Mouse (Mus musculus): ENCODE results near the gene Abcb9.

Gene Abcb9

DNA sequence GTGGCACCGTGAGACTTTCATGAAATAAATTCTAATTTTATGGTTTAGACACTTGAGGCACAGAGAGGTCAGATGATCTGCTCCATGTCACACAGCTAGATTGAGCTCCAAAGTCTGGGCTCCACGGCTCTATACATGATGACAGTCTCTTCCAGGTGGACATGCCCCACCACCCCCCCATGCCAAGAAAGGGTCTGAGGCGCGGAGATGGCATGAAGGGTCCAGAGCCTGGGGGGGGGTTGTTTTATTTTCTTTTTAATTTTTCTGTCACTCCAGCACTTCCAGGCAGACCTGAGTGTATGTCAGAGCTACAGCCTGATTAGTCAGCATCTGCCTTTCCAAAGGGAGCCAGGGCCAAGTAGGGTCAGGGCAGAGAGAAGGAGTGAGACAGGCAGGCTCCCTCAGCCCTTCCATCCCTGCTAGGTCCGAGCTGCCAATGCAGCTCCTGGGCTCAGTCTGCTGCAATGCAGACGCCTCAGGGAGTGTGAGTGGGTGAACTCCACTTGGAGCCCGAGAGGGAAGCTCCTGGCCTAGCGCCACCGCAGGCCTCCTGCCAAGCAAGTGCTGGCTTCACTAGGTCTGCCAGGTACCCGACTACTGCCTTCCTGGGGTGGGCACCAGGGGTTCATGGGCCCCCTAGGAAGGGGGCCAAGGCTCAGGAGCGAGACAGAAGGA is 2.3 kb downstream of the Abcb9 start:
- DNase-seq, result peak; percentile 67

GRCm38 (mm10) chr5:124091951-124092406 is 3.6 kb downstream of the Abcb9 start:
- DNase-seq, result peak; percentile 40

DNA sequence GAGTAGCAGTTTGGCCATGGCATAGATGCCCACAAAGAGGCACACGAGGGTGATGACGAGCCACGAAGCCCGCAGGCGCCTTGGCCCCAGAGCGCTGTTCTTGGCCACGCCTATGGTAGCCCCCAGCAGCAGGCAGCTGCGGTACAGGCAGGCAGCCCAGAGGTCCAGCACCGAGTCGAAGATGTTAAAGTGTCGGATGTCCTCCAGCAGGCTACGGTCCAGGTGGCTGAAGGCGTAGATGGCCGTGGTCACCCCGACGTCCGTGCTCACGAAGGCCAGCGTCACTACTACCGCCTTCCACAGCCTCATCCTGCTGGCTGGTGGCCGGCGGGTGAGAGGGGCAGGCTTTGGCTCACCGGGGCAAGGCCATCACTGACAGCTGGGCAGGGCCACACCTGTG is 5.7 kb downstream of the Abcb9 start:
- no peak for DNase-seq

GRCm38 (mm10) chr5:124086876-124087275 is 8.7 kb downstream of the Abcb9 start:
- DNase-seq, result no peak

GRCm38 (mm10) chr5:124085513-124085912 is 10.1 kb downstream of the Abcb9 start:
- no peak for DNase-seq

DNA sequence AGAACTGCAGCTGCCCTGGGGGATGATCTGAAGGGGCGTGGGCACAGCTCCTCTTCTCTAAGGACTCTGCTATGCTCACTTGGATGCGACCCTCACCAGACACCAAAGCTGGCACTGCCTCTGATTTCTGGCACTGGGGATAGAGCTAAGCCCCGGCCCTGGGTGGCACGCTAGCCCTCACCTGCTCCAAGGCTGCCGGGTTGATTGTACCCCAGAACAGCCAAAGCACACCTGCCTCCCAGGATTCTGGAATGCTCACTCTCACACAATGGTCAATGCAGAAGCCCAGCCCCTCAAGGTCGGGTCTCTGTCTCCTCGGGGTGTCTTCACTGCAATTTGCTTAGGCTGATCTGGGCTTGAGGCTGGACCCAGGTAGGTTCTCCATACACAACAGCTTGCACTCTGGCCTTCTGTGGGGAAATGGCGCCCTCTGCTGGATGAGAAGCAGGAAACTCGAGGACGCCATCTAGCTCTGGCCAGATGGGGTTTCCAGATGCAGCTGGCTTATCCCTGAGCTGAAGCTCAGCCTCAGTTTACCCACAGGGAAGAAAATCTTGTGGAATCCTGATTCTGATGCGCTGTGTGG is 10.9 kb downstream of the Abcb9 start:
- peak; percentile 90 for DNase-seq

- peak; percentile 26 for DNase-seq
These were observed 11.6 kb downstream of the Abcb9 start for GRCm38 (mm10) chr5:124083850-124084587.

GRCm38 (mm10) chr5:124082941-124083688 is 12.5 kb downstream of the Abcb9 start:
- DNase-seq, result no peak

DNA sequence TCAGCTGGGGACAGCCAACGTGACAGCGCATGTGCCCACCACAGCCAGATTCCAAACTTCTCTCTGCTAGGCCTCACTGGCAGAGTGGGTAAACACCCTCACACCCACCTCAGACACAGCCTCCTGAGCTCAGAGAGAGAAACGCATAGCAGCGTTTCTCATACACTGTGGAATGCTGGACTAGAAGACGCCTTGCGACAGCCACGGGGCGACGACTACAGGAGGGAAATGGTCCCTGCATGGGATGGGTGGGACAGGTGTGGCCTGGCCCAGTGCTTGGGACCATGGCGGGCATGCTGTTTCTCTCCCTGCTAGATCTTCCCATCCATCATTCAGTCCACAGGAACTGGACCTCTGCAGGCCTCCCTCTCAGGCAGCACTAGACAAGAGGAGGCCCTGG is 13.2 kb downstream of the Abcb9 start:
- DNase-seq, result no peak

GRCm38 (mm10) chr5:124079880-124080279 is 15.7 kb downstream of the Abcb9 start:
- DNase-seq, result no peak

DNA sequence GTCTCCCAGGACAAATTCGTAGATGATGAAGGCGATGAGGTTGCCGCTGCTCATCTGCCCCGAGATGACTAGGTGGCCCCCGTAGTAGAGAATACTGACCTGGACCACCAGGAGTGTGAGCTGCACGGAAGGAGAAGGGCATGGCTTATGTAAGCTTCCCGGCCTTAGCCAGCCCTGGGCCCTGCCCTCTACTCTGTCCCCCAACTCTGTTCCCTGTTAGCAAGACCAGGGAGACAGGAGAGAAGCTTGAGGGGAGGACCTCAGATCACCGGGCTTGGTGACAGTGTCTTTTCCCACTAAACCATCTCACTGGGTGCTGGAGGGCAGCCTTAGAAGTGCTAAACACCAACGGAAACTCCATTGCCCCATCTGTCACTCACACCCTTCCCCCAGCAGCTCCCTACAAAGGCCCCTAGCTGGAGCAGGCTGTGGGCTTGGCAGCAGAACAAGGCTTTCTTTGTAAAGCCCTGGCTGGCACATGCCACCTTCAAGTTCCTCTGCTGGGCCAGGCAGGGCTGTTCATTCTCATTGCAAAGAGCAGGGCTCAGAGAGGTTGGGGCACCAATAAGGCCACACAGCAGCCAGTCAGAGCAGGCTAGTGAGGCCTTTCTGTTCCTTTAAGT is 16.7 kb downstream of the Abcb9 start:
- no peak for DNase-seq

DNA sequence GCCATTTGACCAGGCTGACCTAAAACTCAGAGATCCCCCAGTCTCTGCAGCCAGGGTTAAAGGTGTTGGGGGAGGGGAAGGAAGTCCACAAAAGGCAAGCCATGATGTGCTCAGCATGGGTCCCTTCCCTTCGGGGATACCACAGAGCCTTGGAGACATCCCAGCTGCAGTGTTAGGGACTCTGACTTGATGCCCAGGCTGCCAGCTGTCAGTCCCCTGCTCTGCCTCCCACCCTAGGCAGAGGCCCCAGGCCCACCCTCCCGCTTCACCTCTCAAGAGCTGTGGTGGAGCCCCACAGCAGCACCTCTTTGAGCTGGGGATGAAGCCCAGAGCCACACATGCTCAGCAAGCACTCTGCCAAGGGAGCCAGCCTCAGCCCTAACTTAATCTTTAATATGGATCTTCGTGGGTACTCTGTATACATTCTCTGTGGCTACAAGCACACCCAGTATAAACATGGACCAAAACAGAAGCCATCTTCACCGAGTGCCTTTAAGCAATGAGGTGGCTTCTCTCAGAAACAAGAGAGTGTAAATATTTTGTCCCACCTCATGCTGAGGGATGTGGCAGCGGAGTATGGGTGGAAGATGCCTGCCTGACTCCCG is 17.6 kb downstream of the Abcb9 start:
- no peak for DNase-seq

GRCm38 (mm10) chr5:124077241-124077640 is 18.4 kb downstream of the Abcb9 start:
- no peak for DNase-seq

DNA sequence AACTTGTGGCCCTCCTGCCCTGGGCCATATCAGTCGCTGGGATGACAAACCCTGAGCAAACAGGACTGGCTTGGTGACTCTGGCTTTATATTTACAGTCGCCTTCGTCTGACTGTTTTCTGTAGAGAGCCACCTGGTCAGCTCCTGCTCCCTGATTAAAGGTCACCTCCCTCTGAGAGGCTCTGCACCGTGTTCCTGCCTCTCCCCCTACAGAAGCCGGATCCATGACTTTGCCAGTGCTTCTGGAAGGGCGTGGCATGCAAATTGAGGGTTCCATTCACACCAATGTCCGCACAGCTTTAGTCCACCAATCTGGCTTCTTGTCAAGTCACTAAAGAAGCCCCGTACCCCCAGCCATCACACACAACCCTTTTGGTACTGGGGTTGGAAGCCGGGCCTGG is 19.0 kb downstream of the Abcb9 start:
- no peak for DNase-seq

GRCm38 (mm10) chr5:124075716-124076115 is 19.9 kb downstream of the Abcb9 start:
- no peak for DNase-seq

DNA sequence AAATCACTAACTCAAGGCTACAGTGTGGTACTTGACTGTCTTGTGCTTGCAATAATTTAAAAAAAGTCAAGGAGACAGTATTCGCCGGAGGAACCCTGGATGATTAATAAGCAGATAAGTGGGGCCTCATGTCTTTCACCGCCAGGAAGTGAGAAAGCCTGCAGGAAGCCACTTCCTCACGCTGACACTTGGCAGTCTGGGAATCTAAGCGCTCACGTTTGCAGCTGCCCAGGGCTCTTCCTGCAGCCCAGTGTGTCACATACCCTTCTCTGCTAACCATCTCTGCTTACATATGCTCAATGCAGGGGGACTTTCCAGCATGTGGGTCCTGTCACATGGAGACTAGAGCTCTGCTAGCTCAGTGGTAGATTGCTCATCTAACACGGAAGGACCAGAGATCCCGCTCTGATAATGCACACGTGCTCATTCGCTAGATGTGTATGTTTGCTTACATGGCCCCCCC is 20.7 kb downstream of the Abcb9 start:
- peak; percentile 15 for DNase-seq

- no peak for DNase-seq
These were observed 21.9 kb downstream of the Abcb9 start for GRCm38 (mm10) chr5:124073682-124074081.

- no peak for DNase-seq
These were observed 25.9 kb downstream of the Abcb9 start for GRCm38 (mm10) chr5:124069657-124070056.

DNA sequence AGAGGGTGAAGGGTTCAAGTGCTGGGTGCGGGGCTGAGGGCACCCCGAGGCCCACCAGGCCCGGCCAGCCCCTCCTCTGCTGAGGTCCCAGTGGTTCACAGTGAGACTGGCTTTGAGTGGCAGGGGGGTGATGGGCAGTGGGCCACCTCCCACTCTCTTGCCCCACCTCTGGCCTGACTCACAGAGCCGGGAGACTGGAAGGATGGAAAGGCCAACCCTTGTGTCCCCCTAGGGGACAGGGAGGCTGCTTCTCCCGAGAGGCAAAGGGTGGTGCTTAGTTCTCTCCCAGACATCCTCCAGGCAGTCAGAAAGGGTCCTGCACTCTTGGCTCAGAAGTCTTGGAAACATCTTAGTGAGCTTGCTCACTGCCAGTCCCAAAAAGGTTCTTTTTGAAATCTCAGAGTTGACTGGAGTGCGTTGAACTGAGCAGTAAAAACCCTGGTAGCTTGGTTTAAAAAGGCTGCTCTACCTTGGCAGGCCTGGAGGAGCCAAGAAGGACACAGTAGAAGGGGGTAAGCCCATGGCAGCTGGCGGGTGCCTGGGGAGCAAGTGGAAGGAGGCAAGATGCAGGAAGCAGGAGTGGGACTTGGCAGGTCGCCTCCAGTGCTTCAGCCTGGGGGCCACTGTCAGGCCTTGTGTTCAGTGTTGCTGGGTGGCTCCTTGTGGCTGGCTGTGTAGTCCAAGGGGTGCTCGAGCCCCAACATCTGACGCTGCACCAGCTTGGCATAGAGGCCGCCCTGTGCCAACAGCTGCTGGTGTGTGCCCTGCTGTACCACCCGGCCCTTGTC is 33.4 kb downstream of the Abcb9 start:
- no peak for DNase-seq

DNA sequence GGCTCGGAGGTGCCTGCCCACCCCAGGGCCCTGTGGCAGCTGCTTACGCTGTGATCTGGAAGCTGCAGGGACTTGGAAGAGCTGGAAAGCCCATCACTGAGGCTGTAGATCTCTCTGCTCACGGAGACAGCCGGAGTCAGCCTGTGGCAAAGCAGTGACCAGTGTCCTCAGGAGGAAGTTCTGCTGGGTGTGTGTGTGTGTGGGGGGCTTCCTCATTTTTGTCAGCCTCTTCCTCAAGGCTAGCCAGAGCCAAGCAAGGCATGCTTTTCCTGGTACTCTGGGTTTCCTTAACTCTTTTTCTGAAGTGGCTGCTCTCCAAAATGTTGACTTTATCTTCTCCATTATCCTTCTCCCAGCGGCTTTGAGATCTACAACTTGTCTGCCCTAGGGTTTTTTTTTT is 35.9 kb downstream of the Abcb9 start:
- peak; percentile 43 for DNase-seq

GRCm38 (mm10) chr5:124058749-124059148 is 36.8 kb downstream of the Abcb9 start:
- DNase-seq, result no peak
